Mouse (Mus musculus) CH12F3 (cell line): ENCODE data around the gene Tmem266.

Experiments used
- in situ Hi-C: fragments of 300-500 bp; cut with MboI; formaldehyde crosslinking; loops from 2 replicates; pipeline ENCODE4 v1.14.3; 2020; ENCODE audit warnings: low sequenced_read_pairs

The Tmem266 gene

DNA sequence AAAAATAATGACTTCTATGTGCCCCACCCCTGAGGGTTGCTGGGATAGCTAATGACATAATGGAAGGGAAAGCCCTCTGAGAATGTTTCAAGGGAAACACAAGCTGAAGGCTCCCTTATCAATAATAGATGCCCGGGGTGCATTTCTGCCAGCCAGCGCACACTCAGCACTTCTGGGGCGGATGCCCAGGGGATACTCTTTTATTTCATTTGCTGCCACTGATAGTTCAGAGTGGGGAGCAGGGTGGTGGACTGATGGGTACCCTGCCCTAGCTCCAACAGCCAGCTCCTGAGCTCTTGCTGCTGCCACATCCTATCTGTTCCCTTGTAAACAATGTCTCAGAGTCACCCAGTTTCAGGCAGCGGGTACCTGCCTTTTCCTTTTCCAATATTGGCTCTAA is 120.8 kb downstream of the Tmem266 start:
- in situ Hi-C loops, result loop anchor here (25.0 kb wide), 1 partner anchor 465 kb away; no protein-coding TSS in a partner anchor

- in situ Hi-C loops, result loop anchor here (25.0 kb wide), 1 partner anchor 463 kb away; no protein-coding TSS in a partner anchor
These were observed 122.4 kb downstream of the Tmem266 start for GRCm38 (mm10) chr9:55449108-55449507.

- in situ Hi-C loops, result no loop called here
These were observed 123.3 kb downstream of the Tmem266 start for GRCm38 (mm10) chr9:55450035-55450434.

- in situ Hi-C loops, result no loop called here
These were observed 124.7 kb downstream of the Tmem266 start for GRCm38 (mm10) chr9:55451426-55451825.

DNA sequence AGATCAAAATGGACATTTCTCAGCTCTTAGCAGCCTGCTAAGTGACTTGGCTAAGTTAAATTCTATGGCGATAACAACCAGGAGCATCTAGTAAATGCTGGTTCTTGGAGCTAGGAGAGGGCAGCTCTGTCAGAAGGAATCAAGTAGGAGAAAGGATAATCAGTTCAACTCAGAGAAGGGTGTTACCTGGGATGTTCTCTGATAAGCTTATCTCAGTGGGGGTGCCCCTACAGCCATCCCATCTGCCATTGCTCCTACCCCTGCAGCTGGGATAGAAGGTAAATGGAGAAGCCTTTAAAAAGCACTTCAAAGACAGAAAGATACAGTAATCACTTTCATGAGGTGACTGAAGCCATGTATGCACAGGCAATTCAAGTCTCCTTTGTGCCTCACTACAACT is 126.2 kb downstream of the Tmem266 start:
- in situ Hi-C loops, result no loop called here

DNA sequence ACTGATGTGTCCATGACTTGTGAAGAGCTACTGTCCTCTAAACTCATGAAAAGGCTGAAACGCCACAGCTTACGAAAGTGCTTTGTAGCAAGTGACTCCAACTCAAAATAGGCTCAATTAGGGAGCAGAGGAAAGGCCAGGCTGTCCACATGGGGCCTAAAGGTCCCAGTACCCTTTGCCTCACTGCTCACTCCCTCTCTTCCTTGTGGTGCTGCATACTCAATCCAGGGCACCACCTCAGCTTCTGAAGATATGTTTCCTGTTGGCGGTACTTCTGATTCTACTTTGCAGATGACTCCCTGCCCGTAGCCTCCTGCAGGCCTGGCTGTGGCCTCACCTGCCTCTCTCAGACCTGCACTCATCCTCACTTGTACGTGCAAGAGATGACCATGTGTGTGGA is 126.7 kb downstream of the Tmem266 start:
- in situ Hi-C loops, result no loop called here

- in situ Hi-C loops, result no loop called here
These were observed 141.7 kb downstream of the Tmem266 start for GRCm38 (mm10) chr9:55468397-55468796.

GRCm38 (mm10) chr9:55476084-55476483 is 149.4 kb downstream of the Tmem266 start:
- in situ Hi-C loops, result no loop called here

DNA sequence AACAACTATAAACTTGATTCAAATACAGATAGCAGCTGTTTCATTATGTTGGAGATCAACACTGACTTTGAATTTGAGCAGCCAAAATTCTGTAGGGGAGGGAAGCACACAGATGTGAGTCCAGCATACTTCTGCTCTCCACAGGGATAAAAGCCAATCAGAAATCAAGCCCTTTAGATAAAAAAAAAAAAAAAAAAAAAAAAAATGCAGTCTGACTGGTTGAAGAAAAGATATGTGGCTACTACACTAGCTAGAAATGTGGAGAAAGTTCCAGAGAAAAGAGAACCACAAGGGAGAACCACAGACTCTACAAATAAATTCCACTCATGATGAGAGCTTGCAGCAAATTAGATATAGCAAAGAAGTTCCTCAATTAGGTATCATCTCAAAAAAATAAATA is 152.0 kb downstream of the Tmem266 start:
- in situ Hi-C loops, result no loop called here

DNA sequence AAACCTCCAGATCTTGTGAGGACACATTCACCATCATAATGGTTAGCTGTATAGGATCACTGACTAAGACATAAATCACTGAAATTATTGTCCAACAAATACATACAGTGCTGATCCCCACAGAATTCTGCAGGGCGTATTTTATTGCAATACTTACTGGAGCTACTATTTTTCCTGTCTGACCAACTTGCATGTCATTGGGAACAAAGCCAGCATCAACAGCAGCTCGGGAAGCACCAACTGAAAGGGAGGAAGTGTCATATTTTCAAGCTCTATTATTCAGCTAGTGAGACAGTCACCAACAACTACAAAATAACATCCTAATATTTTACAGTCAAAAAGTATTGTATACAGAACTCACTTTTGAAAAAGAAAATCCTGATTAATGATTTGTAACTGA is 155.4 kb downstream of the Tmem266 start:
- in situ Hi-C loops, result no loop called here
